Mouse (Mus musculus): ENCODE measurements around the gene Dirc2.

The Dirc2 gene

DNA sequence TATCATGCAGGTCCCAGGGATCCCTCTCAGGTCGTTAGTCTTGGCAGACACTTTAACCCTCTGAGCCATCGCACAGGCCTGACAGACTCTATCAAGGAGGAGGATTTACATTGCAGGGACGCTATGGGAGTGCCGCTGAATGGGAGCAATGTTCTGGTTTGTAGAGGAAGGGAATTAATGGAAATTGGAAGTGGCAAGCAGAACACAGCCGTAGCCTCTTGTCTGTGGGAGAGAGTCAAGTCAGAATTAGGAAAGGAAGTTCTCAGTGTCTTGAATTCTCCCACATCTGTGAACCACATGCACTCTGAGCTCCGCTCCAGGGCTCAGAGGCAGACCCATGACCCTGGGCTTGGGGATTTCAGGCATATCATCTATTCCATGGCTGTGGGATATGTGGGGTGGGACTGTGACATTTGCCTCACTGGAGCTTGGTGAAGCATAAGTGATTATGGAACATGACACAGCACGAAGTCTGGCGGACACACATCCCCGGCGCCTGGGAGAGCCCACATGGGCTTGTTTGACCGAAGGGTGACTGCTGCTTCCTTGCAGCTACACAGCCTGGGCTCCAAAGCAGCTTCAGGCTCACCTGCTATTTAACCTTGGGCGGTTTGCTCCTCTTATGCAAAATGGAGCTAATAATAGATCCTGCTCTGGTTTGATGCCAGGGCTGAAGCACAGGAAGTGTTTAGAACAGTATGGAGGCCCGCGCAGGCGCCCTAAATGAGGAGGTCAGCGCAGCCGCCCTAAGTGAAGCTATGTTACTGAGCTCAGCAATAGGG lies 87.6 kb downstream of the Dirc2 start:
- DNase-seq: no peak

DNA sequence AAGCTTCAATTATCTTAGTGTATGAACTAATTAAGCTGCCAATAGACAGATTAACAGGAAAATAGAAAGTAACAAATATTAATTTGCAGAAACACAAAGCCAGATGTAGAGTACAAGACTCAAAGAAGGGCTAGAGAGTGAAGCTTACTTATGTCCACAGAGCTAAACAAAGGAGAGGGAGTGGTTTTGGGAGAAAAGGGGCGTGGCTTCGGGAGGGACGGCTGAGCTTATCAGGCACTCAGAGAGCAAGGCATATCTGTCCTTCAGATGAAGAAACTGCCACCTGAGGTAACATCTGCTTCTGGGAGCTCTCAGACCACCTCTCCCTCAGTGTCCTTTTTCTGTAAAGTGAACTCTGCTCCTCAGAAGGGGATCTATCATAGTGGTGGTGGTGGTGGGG lies 90.7 kb downstream of the Dirc2 start:
- no peak for DNase-seq

DNA sequence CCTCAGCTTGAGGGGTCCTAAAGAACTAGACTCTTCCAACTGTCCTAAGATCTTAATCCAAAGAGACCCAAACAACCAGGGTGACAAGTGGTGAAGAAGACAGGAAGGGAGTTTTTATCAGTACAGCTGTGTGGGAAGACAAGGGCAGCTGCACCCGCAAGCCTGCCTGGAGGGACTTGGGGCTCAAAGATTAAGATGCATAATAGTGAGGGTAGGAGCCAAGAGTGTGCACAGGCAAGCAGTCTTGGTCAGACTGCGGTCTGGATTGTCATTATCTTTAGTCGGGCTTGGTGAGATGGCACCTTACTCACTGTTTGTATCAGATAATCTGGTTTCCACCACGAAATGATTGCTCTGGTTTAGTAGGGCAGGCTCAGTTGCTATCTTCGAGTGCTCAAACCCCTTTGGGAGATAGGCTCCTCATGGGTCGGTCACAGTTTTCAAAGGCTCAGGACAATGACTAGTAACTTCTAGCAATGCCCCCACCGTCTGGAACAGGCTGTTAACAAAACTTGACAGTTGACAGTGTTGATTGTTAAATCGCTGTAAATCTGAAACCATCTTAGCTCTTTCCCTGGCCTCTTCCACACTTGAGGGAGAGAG lies 91.5 kb downstream of the Dirc2 start:
- no peak for DNase-seq

DNA sequence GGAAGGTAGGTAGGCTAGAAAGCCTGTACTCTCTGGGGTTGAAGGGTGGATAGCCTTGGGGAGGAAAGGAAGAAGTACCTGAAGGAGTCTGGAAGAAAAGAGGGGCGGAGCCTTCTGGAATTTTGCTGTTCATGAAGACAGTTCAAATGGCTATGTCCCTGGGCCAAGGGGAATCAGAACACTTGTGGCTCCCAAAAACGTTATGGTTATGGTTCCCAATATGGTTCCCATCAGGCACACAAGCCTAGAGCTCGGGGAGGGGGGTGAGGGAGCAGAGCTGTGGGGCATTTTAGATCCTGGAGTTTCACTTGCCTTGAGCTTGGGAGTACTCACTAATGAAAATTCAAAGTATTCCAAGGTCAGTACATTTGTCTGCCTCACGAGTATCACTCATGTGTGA lies 104.3 kb downstream of the Dirc2 start:
- DNase-seq: no peak

DNA sequence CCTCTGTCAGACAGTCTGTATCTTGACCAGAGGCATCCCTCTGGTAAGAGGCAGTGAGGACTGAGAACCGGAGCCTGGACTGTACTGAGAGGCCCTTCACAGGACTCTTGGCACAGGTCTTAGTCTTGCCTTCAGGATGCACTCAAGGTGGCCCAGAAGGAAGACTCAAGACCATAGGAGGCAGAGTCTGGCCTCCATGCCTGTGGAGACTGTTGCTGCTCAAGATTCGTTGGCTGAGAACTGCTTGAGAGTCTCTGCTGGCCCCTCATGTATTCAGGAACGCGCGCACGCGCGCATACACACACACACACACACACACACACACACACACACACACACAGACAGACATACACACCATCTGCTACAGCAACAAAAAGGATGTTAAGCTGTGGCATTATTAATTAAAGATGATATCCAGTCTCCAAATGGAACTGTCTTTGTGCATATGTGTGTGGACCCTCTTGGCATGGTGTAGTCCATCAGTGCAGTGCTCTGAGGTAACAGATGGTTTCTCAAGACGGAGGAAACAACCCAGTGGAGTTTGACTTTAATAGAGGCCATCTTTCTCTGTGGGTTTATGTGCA lies 105.2 kb downstream of the Dirc2 start:
- no peak for DNase-seq

DNA sequence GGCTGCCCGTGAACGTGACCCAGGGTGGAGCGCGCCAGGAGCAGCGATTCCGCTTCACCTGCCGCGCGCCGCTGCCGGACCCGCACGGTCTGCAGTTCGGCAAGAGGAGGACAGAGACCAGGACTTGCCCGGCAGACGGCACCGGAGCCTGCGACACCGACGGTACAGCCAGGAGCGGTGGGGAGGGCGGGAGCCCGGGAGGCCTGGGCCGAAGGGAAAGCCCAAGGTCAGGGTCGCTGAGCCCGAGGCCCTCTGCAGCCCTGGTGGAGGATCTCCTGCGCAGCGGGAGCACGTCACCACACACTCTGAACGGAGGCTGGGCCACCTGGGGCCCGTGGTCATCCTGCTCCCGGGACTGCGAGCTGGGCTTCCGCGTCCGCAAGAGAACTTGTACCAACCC lies 108.9 kb downstream of the Dirc2 start:
- no peak for DNase-seq

DNA sequence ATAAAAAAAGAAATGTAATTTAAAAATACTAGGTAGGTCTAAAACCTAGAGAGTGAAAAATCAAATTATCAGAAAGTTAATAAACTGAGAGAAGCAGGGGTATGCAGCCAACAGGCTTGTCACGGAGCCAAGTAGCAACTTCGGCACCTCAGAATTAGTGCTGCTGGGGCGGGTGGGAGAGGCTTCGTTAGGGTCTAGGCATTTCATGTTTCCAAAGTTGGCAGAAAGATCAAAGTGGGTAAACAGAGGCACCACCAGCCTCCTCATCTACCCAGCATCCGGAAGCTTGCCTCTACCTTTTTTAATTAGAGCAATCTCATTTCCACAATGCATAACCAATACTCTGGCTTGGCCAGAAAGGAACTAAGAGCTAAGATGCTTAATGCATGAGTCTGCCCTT lies 115.2 kb downstream of the Dirc2 start:
- no peak for DNase-seq

DNA sequence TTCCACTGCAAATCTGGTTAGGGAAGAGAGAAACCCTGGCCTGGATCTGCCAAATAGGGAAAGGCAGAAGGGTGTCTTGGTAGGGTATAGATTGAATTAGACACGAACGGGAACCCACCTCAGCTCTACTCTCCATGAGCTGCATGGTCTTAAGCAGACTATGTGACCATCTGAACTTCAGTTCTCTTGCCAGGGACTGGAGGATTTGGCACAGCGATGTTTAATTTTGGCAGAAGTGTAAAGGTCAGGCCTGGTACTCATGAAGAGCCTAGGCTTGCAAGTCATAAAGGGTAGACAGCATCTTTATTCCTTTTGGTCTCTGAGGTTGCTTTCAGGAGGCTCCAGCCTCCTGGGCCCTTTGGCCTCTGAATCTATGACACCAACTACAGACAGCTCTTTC lies 116.5 kb downstream of the Dirc2 start:
- no peak for DNase-seq

DNA sequence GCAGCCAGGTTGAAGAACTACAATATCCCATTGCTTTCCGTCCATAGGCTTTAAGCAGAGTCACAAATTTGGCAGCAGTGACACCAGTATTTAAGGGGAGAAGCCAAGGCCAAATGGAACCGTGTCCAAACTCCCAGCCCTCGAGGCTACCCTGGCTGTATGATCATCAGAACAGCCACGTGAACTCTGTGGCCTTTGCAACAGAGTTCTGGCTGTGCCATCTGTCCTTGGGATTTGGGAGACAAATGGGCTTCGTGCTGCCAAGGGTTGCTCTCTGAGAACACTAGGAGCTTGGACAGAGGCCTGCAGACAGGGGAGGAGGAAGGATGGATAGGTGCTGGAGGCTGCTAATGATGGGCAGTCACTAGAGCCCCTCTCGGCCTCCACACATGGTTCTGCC lies 117.0 kb downstream of the Dirc2 start:
- DNase-seq: no peak

DNA sequence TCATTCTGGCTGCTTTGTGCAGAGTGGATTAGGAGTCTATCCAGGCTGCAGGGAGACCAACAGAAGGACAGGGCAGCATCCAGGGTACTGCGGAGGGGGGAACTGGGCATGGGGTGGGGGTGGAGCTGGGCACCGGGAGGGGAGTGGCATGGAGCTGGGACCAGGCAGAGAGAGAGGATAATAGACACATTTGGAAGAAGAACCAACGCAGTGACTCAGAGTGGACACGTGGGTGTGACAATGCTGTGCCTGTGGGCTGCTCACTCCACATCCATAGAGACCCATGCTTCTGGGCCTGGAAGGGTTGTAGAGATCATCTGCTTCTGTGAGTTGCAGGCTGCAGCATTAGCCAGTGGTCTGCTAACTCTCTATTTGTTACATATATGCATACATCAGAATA lies 120.3 kb downstream of the Dirc2 start:
- no peak for DNase-seq
